Mouse (Mus musculus) G1E-ER4 (cell line): ENCODE results near the gene Prim2. TPM values are rescaled to one million over a fixed set of nuclear protein-coding genes. Genes with fewer than 3 reads are reported as not detected.

Source experiments
- GATA1 ChIP-seq: IDR thresholded peaks from one replicate; pipeline ENCODE4 v1.8.0; 2012; ENCODE audit warnings: low read length, inconsistent platforms
- polyA plus RNA-seq: library from polyadenylated mRNA; stranded (reverse); fragments of >175 nt; gene quantifications from 2 replicates; pipeline ENCODE4 v1.2.3, GENCODE M21; 2012

Prim2 gene
- polyA plus RNA-seq, 1 experiment: 5.5 TPM

- peak; percentile 93 for TF ChIP-seq GATA1
These were observed 170.0 kb downstream of the Prim2 start for GRCm38 (mm10) chr1:33499603-33500002.

GRCm38 (mm10) chr1:33496128-33496527 lies 173.5 kb downstream of the Prim2 start:
- no peak for TF ChIP-seq GATA1

GRCm38 (mm10) chr1:33495586-33495985 lies 174.0 kb downstream of the Prim2 start:
- no peak for TF ChIP-seq GATA1

- TF ChIP-seq GATA1: no peak
These were observed 174.4 kb downstream of the Prim2 start for GRCm38 (mm10) chr1:33495203-33495553.

GRCm38 (mm10) chr1:33494524-33495202 lies 174.9 kb downstream of the Prim2 start:
- TF ChIP-seq GATA1: no peak

GRCm38 (mm10) chr1:33490220-33490619 lies 179.4 kb downstream of the Prim2 start:
- no peak for TF ChIP-seq GATA1

GRCm38 (mm10) chr1:33488372-33488771 lies 181.2 kb downstream of the Prim2 start:
- TF ChIP-seq GATA1: no peak

- no peak for TF ChIP-seq GATA1
These were observed 185.8 kb downstream of the Prim2 start for GRCm38 (mm10) chr1:33483746-33484145.

- TF ChIP-seq GATA1: no peak
These were observed 189.2 kb downstream of the Prim2 start for GRCm38 (mm10) chr1:33480382-33480781.

GRCm38 (mm10) chr1:33471069-33471468 lies 198.5 kb downstream of the Prim2 start:
- TF ChIP-seq GATA1: no peak

- no peak for TF ChIP-seq GATA1
These were observed 199.4 kb downstream of the Prim2 start for GRCm38 (mm10) chr1:33470222-33470621.

GRCm38 (mm10) chr1:33464234-33464633 lies 205.4 kb downstream of the Prim2 start:
- no peak for TF ChIP-seq GATA1

GRCm38 (mm10) chr1:33460703-33461102 lies 208.9 kb downstream of the Prim2 start:
- TF ChIP-seq GATA1: no peak

- no peak for TF ChIP-seq GATA1
These were observed 209.3 kb downstream of the Prim2 start for GRCm38 (mm10) chr1:33460262-33460661.

GRCm38 (mm10) chr1:33458950-33459349 lies 210.6 kb downstream of the Prim2 start:
- no peak for TF ChIP-seq GATA1

- no peak for TF ChIP-seq GATA1
These were observed 215.3 kb downstream of the Prim2 start for GRCm38 (mm10) chr1:33454251-33454650.

GRCm38 (mm10) chr1:33453299-33453698 lies 216.3 kb downstream of the Prim2 start:
- no peak for TF ChIP-seq GATA1

GRCm38 (mm10) chr1:33447179-33447578 lies 222.4 kb downstream of the Prim2 start:
- no peak for TF ChIP-seq GATA1
